Comparison of ENCODE assay signal across 15 mouse cellular contexts in genomic region chr3:79119983-79120382, GRCm38 (mm10).
"Had no signal": no experiment of that assay in that cellular context is flagged by ENCODE, and none has a peak within 500 bp of the region (broad histone marks: within the 10 kb centered on the region; RNA-seq: fewer than 3 reads in every experiment).

No protein-coding gene starts in this region.

- DNase-seq: gastrocnemius, postnatal 14 days; heart, adult 18-20 months; heart, postnatal 10 days; heart, postnatal 4 days; kidney, adult 18-20 months; kidney, adult 8-10 months; kidney, postnatal 10 days; kidney, postnatal 25 days; kidney, postnatal 4 days; liver; liver, embryonic 13.5 days had no signal

- ATAC-seq: hindbrain, embryonic 16.5 days; inflammation-experienced regulatory T-cells, adult 6 months; intestine, embryonic 15.5 days; intestine, postnatal 0 days had no signal
